Mouse (Mus musculus): ENCODE results near the gene Sema3d. TPM values are rescaled to one million over a fixed set of nuclear protein-coding genes. Genes with fewer than 3 reads are reported as not detected.

The Sema3d gene
- polyA plus RNA-seq, 1 experiment from 2014 or later, result 1.8 TPM

DNA sequence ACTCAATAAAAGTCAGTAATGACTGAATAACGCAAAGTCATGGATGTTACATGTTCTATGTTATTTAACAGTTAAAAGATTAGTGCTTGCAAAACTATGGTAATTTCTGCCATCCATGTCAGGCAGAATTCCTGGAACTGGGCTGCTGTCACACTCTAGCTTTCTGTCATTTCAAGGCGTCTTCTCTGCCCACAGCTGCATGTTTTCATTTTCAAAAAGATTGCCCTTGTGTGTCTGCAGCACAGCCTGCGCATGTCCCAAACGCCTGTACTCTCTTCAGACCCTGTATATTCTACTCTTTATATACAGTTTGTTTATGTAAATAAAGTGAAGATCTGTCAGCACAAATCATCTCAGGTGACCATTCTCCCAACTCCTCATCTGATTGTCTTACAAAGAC is 132.1 kb downstream of the Sema3d start:
- ATAC-seq (replicated peaks), result no peak
- 86% methylated on average over 4 of the region's 4 CpGs for WGBS
- no peaks in the 10 kb centered on the region for H3K36me3 ChIP-seq (replicated peaks)

DNA sequence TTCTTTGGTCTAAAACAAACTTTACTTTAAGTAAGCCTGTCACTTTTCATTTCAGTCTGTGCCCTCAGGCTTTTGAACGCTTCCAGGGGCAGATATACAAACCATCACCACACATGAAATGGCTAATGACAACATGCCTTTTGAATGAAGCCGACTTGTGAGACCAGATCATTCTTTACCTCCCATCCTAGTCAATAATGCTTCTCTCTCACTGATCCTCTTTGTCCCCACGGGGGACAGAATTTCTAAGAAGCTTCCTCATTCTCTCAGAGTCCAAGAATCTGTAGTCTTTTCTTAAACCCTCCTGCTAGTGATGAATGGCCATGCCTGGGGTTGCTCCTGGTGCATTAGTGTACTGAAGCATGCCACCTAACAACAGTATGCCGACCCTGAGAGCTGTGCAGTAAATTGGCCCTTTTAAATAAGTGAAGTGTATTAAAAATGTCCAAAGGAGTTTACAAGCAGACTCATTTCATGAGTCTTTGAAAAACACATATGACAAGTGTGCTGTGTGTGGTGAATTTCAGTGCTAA is 142.1 kb downstream of the Sema3d start:
- no peak for ATAC-seq (replicated peaks)
- H3K4me3 ChIP-seq, result no peak overlapping the region
- no peaks in the 10 kb centered on the region for H3K9me3 ChIP-seq
- no peaks in the 10 kb centered on the region for H3K4me1 ChIP-seq
- no peaks in the 10 kb centered on the region for H3K36me3 ChIP-seq (replicated peaks)
- 3% methylated on average over 4 of the region's 4 CpGs for WGBS
- H3K4me2 ChIP-seq, result no peak overlapping the region
- no peak overlapping the region for H3K9ac ChIP-seq
- H3K27me3 ChIP-seq (replicated peaks), result no peaks in the 10 kb centered on the region
- H3K27ac ChIP-seq, result no peak overlapping the region

More for the DNA sequence above, 132.1 kb downstream of the Sema3d start:
- Histone ChIP-seq H3K9ac (no peak overlapping the region), H3K27me3 (replicated peaks) (no peaks in the 10 kb centered on the region), H3K9me3 (no peaks in the 10 kb centered on the region), H3K4me2 (no peak overlapping the region), H3K27ac (no peak overlapping the region), H3K4me3 (no peak overlapping the region), H3K4me1 (no peaks in the 10 kb centered on the region)

DNA sequence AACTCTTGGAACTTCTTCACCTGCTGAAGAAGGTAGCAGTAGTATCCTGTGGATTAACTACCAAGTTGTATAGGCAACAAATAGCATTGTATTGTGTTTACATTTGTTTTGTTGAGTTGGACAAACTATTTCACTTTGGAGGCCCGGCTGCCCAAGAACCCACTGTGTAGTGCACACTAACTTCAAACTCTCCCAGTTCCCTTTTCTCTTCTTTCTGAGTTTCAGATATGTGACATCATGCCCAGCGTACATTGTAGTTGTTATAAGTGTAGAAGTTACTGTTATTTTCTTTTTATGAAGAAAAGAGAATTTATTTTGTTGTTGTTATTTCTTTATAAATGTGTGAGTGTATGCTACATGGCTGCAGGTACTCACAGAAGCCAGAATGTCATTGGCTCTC is 145.4 kb downstream of the Sema3d start:
- no peak overlapping the region for H3K4me2 ChIP-seq
- no peaks in the 10 kb centered on the region for H3K4me1 ChIP-seq
- no peaks in the 10 kb centered on the region for H3K9me3 ChIP-seq
- no peaks in the 10 kb centered on the region for H3K27me3 ChIP-seq (replicated peaks)
- ATAC-seq (replicated peaks), result no peak
- H3K27ac ChIP-seq, result no peak overlapping the region
- H3K4me3 ChIP-seq, result no peak overlapping the region
- 94% methylated on average over 2 of the region's 2 CpGs for WGBS
- no peaks in the 10 kb centered on the region for H3K36me3 ChIP-seq (replicated peaks)
- H3K9ac ChIP-seq, result no peak overlapping the region

DNA sequence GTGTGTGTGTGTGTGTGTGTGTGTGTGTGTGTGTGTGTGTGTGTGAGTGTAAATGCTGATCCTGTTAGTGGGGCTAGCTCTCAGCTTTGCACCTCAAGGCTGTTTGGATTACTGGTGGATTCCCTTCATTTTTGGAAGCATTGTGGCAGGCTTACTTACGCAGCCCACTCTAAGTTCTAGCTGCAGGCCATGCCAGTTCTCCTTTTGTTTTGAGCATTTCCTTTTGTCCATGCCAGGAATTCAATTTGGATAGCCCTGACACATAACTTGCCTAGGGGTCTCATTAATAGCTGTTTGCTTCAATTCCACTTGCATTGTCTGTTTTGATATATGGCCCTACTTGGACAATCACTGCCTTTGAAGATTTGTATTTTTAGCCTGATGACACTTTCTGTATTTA is 146.6 kb downstream of the Sema3d start:
- no peak overlapping the region for H3K4me2 ChIP-seq
- H3K36me3 ChIP-seq (replicated peaks), result no peaks in the 10 kb centered on the region
- 19% methylated on average over 1 of the region's 1 CpGs for WGBS
- no peak overlapping the region for H3K4me3 ChIP-seq
- ATAC-seq (replicated peaks), result 0 out of 2 replicates have a peak, but pooled peaks have one; percentile 48
- no peak overlapping the region for H3K9ac ChIP-seq
- no peaks in the 10 kb centered on the region for H3K27me3 ChIP-seq (replicated peaks)
- H3K4me1 ChIP-seq, result no peaks in the 10 kb centered on the region
- no peak overlapping the region for H3K27ac ChIP-seq
- H3K9me3 ChIP-seq, result no peaks in the 10 kb centered on the region

DNA sequence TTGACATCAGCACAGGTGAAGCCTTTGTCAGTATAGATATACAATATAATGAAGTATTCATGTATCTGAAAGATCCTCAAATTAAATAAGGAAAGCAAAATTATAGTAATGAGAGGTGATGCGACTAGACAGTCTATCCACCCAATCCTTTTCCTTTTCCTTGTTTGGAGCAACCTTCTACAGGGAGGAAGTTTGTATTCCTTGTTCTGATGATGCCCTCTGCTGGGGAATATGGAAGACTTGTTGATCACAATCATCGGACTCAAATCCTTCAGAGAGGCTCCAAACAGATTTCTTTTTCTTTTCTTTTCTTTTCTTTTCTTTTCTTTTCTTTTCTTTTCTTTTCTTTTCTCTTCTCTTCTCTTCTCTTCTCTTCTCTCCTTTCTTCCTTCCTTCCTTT is 158.1 kb downstream of the Sema3d start:
- no peaks in the 10 kb centered on the region for H3K9me3 ChIP-seq
- no peaks in the 10 kb centered on the region for H3K4me1 ChIP-seq
- no peaks in the 10 kb centered on the region for H3K36me3 ChIP-seq (replicated peaks)
- no peak overlapping the region for H3K4me2 ChIP-seq
- 32% methylated on average over 2 of the region's 2 CpGs for WGBS
- H3K27ac ChIP-seq, result no peak overlapping the region
- no peak overlapping the region for H3K9ac ChIP-seq
- ATAC-seq (replicated peaks), result peak; percentile 77; the same call in 1 of the 2 replicates
- H3K27me3 ChIP-seq (replicated peaks), result no peaks in the 10 kb centered on the region
- H3K4me3 ChIP-seq, result no peak overlapping the region

DNA sequence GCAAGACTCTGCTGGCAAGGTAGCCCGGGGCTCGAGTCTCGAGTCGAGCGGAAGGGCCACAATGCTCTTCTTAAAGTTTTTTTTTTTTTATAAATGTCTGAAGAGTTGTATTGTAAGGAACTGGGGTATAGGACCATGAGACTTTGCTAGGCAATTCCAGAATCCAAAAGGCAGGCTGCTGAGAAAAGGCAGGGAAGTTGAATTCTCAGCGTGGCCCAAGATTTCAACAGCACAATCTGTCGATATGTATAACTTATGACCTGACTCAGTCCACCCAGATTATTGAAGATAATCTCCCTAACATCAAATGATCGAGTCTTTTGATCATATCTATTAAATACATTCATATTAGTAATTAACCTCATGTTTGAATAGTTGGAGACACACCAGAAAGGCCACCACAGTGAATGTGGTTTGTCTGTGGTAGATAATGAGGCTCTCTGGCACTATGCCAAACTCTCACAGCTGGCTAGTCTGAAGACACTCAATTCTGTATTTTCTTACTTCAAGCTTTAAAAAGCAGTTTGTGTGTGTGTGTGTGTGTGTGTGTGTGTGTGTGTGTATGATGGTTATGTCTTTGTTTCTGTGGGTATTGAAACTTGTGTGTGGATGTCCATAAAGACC is 166.0 kb downstream of the Sema3d start:
- no peak for ATAC-seq (replicated peaks)
- H3K27me3 ChIP-seq (replicated peaks), result no peaks in the 10 kb centered on the region
- no peak overlapping the region for H3K4me2 ChIP-seq
- H3K4me1 ChIP-seq, result no peaks in the 10 kb centered on the region
- 83% methylated on average over 8 of the region's 8 CpGs for WGBS
- no peak overlapping the region for H3K27ac ChIP-seq
- no peak overlapping the region for H3K9ac ChIP-seq
- H3K9me3 ChIP-seq, result no peaks in the 10 kb centered on the region
- H3K4me3 ChIP-seq, result no peak overlapping the region
- no peaks in the 10 kb centered on the region for H3K36me3 ChIP-seq (replicated peaks)

DNA sequence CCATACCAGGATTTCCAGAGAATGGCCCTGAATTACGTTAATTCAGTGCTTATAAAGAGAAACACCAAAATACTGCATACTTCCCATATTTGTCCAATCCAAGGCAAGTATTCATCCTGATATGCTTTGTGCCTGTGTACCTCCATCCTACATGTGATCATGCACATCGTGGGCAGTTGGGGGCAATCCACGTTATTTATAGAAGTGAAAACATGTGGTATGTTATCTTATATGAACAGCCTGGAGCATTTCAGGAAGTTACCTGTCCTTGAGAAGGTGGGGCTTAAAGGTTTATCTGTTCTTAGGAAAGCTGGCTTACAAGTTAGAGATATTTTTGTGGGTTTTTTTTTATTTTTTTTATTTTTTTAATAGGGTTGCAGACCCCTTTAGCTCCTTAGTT is 172.2 kb downstream of the Sema3d start:
- no peak overlapping the region for H3K9ac ChIP-seq
- H3K27ac ChIP-seq, result no peak overlapping the region
- no peaks in the 10 kb centered on the region for H3K27me3 ChIP-seq (replicated peaks)
- no peaks in the 10 kb centered on the region for H3K9me3 ChIP-seq
- WGBS, result 93% methylated on average over 3 of the region's 3 CpGs
- no peaks in the 10 kb centered on the region for H3K36me3 ChIP-seq (replicated peaks)
- H3K4me1 ChIP-seq, result no peaks in the 10 kb centered on the region
- no peak overlapping the region for H3K4me2 ChIP-seq
- ATAC-seq (replicated peaks), result no peak
- no peak overlapping the region for H3K4me3 ChIP-seq

DNA sequence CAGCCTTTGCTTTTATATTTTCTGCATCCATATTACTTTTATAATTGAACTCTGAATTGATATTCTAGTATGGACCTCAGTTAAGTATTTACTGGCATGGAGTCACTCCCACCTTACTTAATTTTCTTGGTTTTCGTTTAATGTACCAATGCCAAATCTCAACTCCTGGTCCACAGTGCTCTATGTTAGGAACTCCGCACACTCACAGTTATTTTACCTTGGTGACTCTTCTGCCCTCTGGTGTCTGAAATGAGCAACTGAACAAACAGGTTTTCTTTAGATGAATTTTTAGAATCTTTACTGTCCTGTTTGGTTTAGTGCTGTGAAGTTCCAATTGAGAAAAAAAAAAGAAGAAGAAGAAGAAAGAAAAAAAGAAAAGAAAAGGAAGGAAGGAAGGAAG is 174.7 kb downstream of the Sema3d start:
- 0 out of 2 replicates have a peak, but pooled peaks have one; percentile 30 for ATAC-seq (replicated peaks)

DNA sequence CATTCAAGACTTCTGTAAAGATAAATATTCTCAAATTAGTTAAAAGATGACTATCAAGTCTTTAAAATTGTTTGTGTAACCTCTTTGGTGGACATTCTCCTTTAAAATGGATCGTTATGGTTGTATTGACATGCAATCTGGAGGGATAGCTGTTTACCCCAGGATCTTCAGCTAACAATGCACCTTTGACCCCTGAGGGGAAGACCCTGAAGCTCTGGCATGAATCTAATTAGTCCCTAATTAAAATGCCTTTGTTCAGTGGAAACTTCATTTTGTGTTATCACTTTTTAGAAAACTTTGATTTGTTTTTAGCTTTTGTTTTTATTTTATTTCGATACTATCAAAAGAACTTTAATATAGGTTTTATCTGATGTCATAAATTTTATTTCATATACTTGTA is 178.6 kb downstream of the Sema3d start:
- WGBS, result 8% methylated on average over 2 of the region's 2 CpGs
- ATAC-seq (replicated peaks), result no peak
- no peaks in the 10 kb centered on the region for H3K9me3 ChIP-seq
- no peak overlapping the region for H3K4me3 ChIP-seq
- no peaks in the 10 kb centered on the region for H3K27me3 ChIP-seq (replicated peaks)
- H3K4me2 ChIP-seq, result no peak overlapping the region
- no peaks in the 10 kb centered on the region for H3K4me1 ChIP-seq
- H3K9ac ChIP-seq, result no peak overlapping the region
- no peak overlapping the region for H3K27ac ChIP-seq
- H3K36me3 ChIP-seq (replicated peaks), result no peaks in the 10 kb centered on the region

More for the DNA sequence above, 174.7 kb downstream of the Sema3d start:
- H3K4me2 ChIP-seq, result no peak overlapping the region
- H3K27me3 ChIP-seq (replicated peaks), result no peaks in the 10 kb centered on the region
- H3K4me3 ChIP-seq, result no peak overlapping the region
- no peak overlapping the region for H3K9ac ChIP-seq
- WGBS, result 50% methylated on average over 2 of the region's 2 CpGs
- no peaks in the 10 kb centered on the region for H3K9me3 ChIP-seq
- H3K4me1 ChIP-seq, result no peaks in the 10 kb centered on the region
- no peak overlapping the region for H3K27ac ChIP-seq
- no peaks in the 10 kb centered on the region for H3K36me3 ChIP-seq (replicated peaks)

DNA sequence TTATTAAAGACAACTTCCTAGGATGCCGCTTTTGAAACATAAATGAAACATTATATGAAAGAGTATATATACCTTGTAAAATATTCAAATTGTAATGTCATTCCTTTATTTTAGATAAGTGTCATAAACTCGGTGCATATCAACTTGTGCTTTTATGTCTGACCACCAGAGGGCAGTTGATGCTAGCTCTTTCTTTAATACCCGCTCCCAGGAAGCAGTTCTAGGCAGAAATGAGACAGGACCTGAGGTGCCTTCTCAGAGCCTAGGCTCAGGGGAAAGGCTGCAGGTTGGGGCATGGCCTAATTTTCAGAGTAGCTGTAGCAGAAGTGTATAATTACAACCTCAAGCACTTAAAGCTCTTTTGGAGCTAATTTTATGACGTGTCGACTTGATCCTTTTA is 179.0 kb downstream of the Sema3d start:
- no peak overlapping the region for H3K9ac ChIP-seq

DNA sequence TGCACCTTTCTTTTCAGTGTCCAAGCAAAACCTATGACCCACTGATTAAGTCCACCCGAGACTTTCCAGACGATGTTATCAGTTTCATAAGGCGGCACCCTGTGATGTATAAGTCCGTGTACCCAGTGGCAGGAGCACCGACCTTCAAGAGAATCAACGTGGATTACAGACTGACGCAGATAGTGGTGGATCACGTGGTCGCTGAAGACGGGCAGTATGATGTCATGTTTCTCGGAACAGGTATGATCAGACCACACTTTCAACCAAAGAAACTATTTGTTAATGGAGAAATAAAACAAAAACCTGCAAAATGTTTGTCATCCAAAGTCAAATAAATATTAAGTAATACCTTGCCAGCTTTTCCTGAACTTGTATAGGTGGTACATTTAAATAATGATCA is 179.9 kb downstream of the Sema3d start:
- no peak for ATAC-seq (replicated peaks)
- Histone ChIP-seq H3K9me3 (no peaks in the 10 kb centered on the region), H3K4me3 (no peak overlapping the region), H3K27me3 (replicated peaks) (no peaks in the 10 kb centered on the region), H3K27ac (no peak overlapping the region), H3K36me3 (replicated peaks) (no peaks in the 10 kb centered on the region), H3K4me2 (no peak overlapping the region), H3K9ac (no peak overlapping the region), H3K4me1 (no peaks in the 10 kb centered on the region)
- 84% methylated on average over 11 of the region's 11 CpGs for WGBS

More for the DNA sequence above, 179.0 kb downstream of the Sema3d start:
- ATAC-seq (replicated peaks), result peak; percentile 65
- Histone ChIP-seq H3K4me2 (no peak overlapping the region), H3K27me3 (replicated peaks) (no peaks in the 10 kb centered on the region), H3K4me1 (no peaks in the 10 kb centered on the region), H3K27ac (no peak overlapping the region), H3K4me3 (no peak overlapping the region), H3K9me3 (no peaks in the 10 kb centered on the region), H3K36me3 (replicated peaks) (no peaks in the 10 kb centered on the region)
- WGBS, result 38% methylated on average over 5 of the region's 5 CpGs

DNA sequence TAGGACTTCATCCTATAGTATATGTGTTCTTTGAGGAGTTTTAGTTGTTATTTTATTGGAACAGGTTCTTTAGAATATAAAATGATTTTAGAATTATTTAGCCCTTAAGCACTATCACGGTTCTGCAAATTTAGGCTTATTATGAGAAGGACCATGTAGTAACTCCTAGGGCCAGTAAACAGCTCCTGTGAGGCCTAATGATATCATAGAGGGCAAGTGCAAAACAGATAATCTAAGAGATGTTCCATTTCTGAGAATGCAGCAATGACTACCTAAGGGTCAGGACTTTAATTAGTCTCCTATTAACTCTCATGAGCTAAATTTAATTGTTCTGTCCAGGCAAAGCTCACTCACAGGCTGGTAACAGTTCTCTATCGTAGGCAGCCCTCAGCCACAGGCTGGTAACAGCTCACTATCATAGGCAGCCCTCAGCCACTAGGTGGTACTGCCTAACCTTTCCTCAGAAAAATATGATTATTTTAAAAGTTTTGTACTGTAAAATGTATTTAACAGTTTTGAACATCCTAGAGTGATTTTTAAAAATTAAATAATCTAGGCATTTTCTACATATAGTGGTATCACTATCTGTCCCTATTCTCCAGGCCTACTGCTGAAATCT is 181.5 kb downstream of the Sema3d start:
- 50% methylated on average over 2 of the region's 2 CpGs for WGBS
- Histone ChIP-seq H3K4me3 (no peak overlapping the region), H3K4me1 (no peaks in the 10 kb centered on the region), H3K36me3 (replicated peaks) (no peaks in the 10 kb centered on the region), H3K27me3 (replicated peaks) (no peaks in the 10 kb centered on the region), H3K9ac (no peak overlapping the region), H3K9me3 (no peaks in the 10 kb centered on the region), H3K27ac (no peak overlapping the region), H3K4me2 (no peak overlapping the region)
- ATAC-seq (replicated peaks), result peak; percentile 95

DNA sequence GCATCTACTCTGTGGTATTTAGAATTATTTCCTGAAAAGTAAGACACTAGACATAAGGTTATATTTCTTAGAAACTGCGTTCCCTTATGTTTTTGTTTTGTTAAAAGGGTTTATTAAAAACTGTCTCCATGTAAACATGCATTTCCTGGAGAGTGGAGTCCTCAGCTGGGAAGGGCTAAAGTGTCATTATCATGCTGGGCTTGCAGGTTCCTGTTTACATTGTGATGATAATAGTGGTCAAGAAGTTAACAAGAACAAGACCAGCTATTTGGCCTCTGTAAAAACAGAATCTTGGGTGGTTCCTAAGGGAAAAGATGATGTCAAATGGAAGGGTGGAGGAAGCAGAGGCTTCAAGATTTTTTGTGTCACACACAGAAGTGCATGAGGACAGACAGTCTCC is 183.4 kb downstream of the Sema3d start:
- H3K4me3 ChIP-seq, result no peak overlapping the region
- no peaks in the 10 kb centered on the region for H3K36me3 ChIP-seq (replicated peaks)
- no peak overlapping the region for H3K27ac ChIP-seq
- no peak for ATAC-seq (replicated peaks)
- H3K4me1 ChIP-seq, result no peaks in the 10 kb centered on the region
- H3K9ac ChIP-seq, result no peak overlapping the region
- no peaks in the 10 kb centered on the region for H3K9me3 ChIP-seq
- no peak overlapping the region for H3K4me2 ChIP-seq
- H3K27me3 ChIP-seq (replicated peaks), result no peaks in the 10 kb centered on the region
- WGBS, result 84% methylated on average over 1 of the region's 1 CpGs
